Mouse (Mus musculus) cerebral cortex, adult 2 months (tissue): ENCODE results near the gene Ntm.

Source experiments
- WGBS: fragments of 180-500 bp; shearing (Covaris S2); methylation state at CpG from one replicate; pipeline ENCODE4 v1.1.7; 2018; 5-methylcytosine and 5-hydroxymethylcytosine counted together

Ntm gene

GRCm38 (mm10) chr9:29887924-29888323 is 75.0 kb downstream of the Ntm start:
- WGBS = 47% methylated on average over 5 of the region's 5 CpGs

GRCm38 (mm10) chr9:29884062-29884461 is 78.9 kb downstream of the Ntm start:
- 47% methylated on average over 3 of the region's 3 CpGs for WGBS

GRCm38 (mm10) chr9:29881614-29882013 is 81.3 kb downstream of the Ntm start:
- 86% methylated on average over 5 of the region's 5 CpGs for WGBS

- 39% methylated on average over 3 of the region's 3 CpGs for WGBS
Measured at GRCm38 (mm10) chr9:29877583-29877982, 85.4 kb downstream of the Ntm start.

GRCm38 (mm10) chr9:29867746-29868145 is 95.2 kb downstream of the Ntm start:
- WGBS = 79% methylated on average over 5 of the region's 5 CpGs

GRCm38 (mm10) chr9:29866824-29867223 is 96.1 kb downstream of the Ntm start:
- 46% methylated on average over 3 of the region's 3 CpGs for WGBS

GRCm38 (mm10) chr9:29866101-29866500 is 96.8 kb downstream of the Ntm start:
- 94% methylated on average over 4 of the region's 4 CpGs for WGBS

GRCm38 (mm10) chr9:29865502-29865901 is 97.4 kb downstream of the Ntm start:
- 84% methylated on average over 8 of the region's 8 CpGs for WGBS

GRCm38 (mm10) chr9:29864886-29865285 is 98.1 kb downstream of the Ntm start:
- 43% methylated on average over 1 of the region's 1 CpGs for WGBS

- 56% methylated on average over 5 of the region's 5 CpGs for WGBS
Measured at GRCm38 (mm10) chr9:29862408-29862807, 100.5 kb downstream of the Ntm start.

- WGBS = 75% methylated on average over 6 of the region's 6 CpGs
Measured at GRCm38 (mm10) chr9:29859256-29860048, 103.5 kb downstream of the Ntm start.

GRCm38 (mm10) chr9:29848735-29849455 is 114.0 kb downstream of the Ntm start:
- 40% methylated on average over 8 of the region's 8 CpGs for WGBS

GRCm38 (mm10) chr9:29837344-29837743 is 125.6 kb downstream of the Ntm start:
- WGBS = 81% methylated on average over 6 of the region's 6 CpGs

- 58% methylated on average over 5 of the region's 5 CpGs for WGBS
Measured at GRCm38 (mm10) chr9:29834911-29835310, 128.0 kb downstream of the Ntm start.

- 74% methylated on average over 2 of the region's 2 CpGs for whole genome bisulfite sequencing
Measured at GRCm38 (mm10) chr9:29833781-29834180, 129.2 kb downstream of the Ntm start.

- 65% methylated on average over 5 of the region's 5 CpGs for WGBS
Measured at GRCm38 (mm10) chr9:29827240-29827660, 135.7 kb downstream of the Ntm start.

GRCm38 (mm10) chr9:29825236-29825635 is 137.7 kb downstream of the Ntm start:
- WGBS = 69% methylated on average over 5 of the region's 5 CpGs

GRCm38 (mm10) chr9:29823716-29824115 is 139.2 kb downstream of the Ntm start:
- 84% methylated on average over 4 of the region's 4 CpGs for WGBS

GRCm38 (mm10) chr9:29812685-29813084 is 150.3 kb downstream of the Ntm start:
- 81% methylated on average over 5 of the region's 5 CpGs for WGBS

GRCm38 (mm10) chr9:29806790-29807189 is 156.2 kb downstream of the Ntm start:
- 45% methylated on average over 3 of the region's 3 CpGs for WGBS

GRCm38 (mm10) chr9:29804483-29804882 is 158.5 kb downstream of the Ntm start:
- 62% methylated on average over 9 of the region's 9 CpGs for WGBS

- 38% methylated on average over 4 of the region's 4 CpGs for WGBS
Measured at GRCm38 (mm10) chr9:29803738-29804285, 159.1 kb downstream of the Ntm start.
